Mouse (Mus musculus): ENCODE data around the gene Ethe1. TPM values are rescaled to one million over a fixed set of nuclear protein-coding genes. Genes with fewer than 3 reads are reported as not detected.
A peak's percentile ranks its signal among the peaks of the same experiment; 100 is the strongest.
"Not testable (repeated sequence)": the region's sequence is repeated elsewhere in the genome, so short reads cannot be mapped to it uniquely, and the experiment has no call there.

Gene Ethe1
- total RNA-seq, 2 experiments from 2014 or later = 9.3 to 11.3 TPM

DNA sequence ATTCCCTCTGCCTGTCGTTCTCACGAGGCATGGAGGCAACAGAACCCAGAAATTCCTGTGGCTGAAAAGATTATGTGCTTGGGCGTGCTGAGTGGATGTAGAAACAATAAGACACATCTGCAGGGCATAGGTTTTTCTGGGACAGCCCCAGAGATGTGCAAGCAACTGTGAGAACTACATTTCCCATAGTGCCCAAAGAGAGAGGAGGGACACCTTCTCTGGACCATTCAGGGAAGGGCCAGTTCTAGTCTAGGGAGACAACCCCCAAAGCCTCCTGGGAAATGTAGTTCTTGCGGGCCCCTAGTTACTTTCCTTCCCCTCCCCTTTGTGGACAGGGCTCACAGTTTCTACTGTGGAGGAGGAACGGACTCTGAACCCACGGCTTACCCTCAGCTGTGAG is 20.7 kb downstream of the Ethe1 start:
- DNase-seq (ENCODE audit: low spot score in 2 of 2) = peak; percentile 49 to 50
- intact Hi-C loops (cut with DNase I) = no loop called here

DNA sequence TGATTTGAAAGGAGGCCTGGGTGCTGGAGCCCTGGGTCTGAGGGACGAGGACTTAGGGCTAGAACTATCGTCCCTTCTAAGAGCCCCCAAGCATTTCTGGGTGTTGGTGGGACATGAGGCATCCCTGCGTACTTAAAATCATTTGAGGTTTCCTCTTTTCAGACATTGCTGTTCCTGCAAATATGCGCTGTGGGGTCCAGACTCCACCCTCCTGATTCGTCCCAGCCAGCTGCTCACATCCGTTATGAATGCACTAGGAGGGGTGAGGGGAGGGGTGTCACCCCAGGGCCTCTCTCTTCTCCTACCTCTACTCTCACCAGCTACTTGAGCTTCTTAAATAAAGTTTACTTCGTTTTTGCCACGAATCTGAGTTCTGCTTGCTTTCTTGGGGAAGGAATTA is 21.2 kb downstream of the Ethe1 start:
- intact Hi-C loops (cut with DNase I) = no loop called here

DNA sequence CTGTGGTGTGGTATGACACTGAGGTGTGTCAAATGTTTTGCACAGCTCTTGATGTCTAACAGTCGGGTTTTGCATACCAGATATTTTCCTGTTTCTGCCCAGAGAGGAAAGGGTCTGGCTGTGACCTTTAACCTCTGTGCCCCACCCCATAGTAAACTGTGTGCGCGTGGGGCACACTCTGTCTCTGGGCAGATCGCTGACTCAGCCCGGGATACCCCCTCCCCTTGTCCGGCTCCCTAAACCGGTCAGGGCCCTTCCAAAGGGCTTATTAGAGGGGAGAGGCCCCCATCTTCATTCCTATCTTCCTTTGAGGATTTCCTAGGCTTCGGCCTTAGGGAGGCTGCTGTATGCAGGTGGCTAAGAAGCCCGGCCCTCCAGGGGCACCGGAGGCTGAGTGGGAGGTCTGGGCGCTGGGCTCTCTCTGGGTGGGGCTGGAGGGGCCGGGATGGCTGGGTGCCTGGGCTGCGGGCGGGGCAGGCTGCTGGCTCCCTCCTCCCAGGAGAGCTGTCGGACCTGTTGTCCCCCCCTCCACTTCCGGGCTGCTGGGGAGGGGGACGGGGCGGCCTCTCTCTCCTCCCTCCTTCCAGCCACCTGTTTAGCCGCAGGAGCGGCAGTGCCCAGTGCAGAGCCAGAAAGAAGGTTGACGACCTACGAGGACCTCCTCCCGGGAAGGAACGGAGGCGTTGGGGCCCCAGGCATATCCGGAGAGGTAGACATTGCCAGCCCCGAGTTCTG is 23.0 kb downstream of the Ethe1 start, which contains the start of gene Phldb3:
Phldb3 (plus strand) TSS at position 620 of the 735 bp plus-strand sequence.
- DNase-seq (ENCODE audit: low spot score in 2 of 2) = no peak
- intact Hi-C loops (cut with DNase I) = no loop called here

More for the DNA sequence above, 21.2 kb downstream of the Ethe1 start:
- DNase-seq (ENCODE audit: low spot score in 2 of 2) = no peak

DNA sequence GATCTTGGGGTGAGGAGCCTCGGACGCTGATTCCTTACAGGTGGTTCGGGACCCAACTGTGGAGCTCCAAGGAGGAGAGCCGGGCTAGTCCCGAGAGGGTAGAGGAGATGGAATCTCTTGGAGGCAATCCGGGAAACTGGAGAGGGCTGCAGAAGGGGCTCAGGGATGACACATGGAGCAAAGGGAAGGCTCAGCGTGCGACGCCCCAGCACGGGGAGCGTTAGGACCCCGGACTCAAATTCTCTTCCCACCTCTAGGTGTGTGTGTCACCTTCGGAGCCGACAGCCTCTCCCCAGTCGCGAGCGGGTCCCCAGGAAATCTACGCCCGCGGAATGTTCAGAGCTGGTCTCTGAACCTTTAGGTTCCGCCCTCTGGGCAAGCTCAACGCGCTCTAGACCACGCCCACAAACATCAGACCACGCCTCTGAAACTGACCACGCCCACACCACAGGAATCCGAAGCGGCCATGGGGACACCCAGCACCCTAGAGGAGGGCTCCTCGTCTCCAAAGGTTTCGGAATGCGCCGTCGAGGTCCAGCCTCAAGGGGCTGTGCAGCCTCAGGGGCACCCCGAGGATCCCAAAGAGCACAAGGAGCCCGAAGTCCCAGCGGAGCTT is 23.6 kb downstream of the Ethe1 start:
- intact Hi-C loops (cut with DNase I) = no loop called here
- peak; percentile 43 to 60 for DNase-seq (ENCODE audit: low spot score in 2 of 2)

DNA sequence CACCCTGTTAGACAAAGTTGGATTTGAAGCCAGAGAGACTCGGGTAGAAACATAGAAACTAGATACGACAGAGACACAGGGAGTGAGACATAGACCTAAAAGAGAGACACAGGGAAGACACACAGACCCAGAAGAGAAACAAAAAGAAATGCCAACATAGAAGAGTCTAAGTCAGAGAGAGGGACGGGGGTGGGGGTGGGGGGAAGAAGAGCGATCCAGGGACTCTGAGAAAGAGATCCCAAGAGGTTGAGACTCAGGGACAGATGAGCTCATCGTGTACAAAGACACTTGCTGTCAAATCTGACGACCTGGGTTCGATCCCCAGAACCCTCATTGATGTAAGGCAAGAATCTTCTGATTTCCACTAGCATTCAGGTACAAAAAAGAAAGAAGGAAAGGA is 24.4 kb downstream of the Ethe1 start:
- no peak for DNase-seq (ENCODE audit: low spot score in 2 of 2)
- intact Hi-C loops (cut with DNase I) = no loop called here

DNA sequence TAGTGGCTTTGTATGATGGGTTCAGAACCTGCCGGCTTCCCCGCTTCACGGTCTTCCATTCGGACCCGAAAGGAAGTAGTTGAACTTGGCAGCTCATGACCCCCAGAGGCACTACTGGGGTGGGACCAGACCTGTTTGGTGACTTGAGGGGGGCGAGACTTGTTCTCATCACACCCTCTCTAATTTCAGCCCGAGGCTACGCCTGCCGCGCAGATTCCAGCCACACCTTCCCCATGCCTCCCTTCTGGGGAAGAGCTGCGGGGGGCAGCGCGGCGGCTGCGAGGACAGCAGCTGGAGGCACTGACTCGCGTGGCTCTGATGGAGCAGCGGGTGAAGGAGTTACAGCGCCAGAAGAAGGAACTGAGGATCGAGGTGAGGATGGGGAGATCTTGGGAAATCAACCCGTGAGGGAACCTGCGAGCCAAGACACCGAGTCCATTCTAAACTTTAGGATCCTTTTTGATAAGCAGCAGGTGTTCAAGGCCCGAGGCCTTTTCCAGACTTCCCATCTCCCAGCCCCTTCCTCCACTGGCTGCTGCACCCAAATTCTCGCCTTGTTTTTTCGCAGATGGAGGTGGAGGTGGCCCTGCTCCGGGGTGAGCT is 25.1 kb downstream of the Ethe1 start:
- intact Hi-C loops (cut with DNase I) = no loop called here
- no peak for DNase-seq (ENCODE audit: low spot score in 2 of 2)

DNA sequence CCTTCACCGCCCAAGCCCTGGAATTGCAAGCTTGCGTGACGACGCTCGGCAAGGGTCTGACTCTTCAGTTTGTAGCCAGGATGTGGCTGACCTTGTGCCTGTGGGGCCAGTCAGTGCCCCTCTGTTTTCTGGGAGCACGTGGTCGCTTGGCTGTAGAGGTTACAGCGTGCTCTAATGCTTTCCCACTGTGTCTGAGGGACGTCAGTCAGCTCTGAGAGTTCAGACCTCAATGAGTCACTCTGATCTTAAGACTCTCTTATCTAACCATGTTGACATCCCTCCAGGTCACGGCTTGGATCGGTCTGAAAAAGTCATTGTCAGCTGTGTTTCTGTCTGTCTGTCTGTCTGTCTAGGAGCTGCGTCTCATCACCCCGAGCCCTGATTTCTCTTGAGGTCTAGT is 27.5 kb downstream of the Ethe1 start:
- DNase-seq (ENCODE audit: low spot score in 2 of 2) = no peak
- intact Hi-C loops (cut with DNase I) = no loop called here

DNA sequence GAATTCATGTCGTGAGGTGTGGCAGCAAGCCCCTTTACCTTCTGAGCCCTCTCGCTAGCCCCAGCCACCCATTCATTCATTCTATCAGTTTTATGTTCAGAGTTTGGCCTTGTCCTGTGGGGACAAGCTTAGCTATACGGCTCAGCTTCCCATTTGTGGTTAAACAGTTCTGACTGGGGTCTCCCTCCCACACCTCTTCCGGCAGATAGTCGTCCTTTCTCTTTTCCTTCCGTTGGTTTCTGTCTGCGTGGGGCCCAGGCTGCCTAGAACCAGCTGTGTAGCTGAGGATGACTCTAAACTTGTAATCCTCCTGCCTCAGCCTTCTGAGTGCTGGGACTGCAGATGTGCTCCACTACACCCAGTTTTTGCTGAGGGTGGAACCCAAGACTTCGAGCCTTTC is 30.4 kb downstream of the Ethe1 start:
- no peak for DNase-seq (ENCODE audit: low spot score in 2 of 2)
- intact Hi-C loops (cut with DNase I) = no loop called here

DNA sequence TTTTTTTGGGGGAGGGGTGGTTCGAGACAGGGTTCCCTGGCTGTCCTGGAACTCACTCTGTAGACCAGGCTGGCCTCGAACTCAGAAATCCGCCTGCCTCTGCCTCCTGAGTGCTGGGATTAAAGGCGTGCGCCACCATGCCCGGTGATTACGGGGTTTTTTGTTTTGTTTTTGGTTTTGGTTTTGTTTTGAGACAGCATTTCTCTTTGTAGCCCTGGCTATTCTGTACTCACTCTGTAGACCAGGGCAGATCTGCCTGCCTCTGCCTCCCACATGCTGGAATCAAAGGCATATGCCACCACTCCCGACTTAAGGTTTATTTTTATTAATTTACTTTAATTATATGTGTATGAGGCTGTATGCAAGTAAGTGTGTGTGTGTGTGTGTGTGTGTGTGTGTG is 31.0 kb downstream of the Ethe1 start:
- DNase-seq (ENCODE audit: low spot score in 2 of 2); intact Hi-C loops (cut with DNase I): not testable (repeated sequence)

DNA sequence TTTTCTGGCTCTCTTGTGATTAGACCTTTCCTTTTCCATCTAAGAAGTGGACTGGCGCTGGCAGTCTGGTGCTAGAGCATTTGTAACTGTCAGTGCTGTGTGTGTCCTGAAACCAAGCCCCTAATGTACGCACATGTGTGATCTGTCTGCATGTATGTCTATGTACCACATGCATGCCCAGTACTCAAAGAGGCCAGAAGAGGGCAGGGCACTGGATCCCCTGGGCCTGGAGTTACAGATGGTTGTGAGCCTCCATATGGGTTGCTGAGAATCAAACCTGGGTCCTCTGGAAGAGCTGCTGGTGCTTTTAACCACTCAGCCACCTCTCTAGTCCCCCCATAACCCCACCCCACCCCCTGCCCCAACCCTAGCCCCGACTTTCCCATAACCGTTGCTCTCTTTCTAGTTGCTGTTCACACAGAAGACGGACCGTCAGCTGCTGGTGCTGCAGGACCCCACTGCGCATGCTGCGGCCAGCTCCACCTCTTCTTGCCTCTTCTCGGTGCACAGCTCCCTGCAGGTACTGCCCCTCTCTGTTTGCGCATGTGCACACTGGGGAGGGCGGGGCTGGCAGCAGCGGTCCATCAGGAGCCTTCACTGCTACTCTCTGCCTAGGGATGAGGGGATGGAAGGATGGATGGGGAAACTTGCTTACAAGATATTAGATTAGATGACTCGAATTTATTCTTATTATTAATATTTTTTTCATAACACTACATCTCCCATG is 32.5 kb downstream of the Ethe1 start:
- DNase-seq (ENCODE audit: low spot score in 2 of 2) = no peak
- intact Hi-C loops (cut with DNase I) = no loop called here

DNA sequence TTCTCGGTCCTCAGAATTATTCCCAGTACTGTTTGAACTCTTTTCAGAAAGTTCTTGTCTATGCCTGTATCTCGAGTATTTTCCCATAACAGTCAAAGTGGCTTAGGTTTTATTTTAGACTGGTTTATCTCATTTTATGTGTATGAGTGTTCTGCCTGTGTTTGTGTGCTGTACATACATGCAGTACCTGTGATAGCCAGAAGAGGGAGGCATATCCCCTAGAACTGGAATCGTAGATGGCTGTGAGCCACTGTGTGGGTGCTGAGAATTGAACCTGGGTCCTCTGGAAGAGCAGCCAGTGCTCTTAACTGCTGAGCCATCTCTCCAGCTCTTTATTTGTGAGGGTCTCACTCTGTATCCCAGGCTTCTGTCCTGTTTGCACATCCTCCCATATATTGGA is 33.9 kb downstream of the Ethe1 start:
- intact Hi-C loops (cut with DNase I) = no loop called here
- no peak for DNase-seq (ENCODE audit: low spot score in 2 of 2)

DNA sequence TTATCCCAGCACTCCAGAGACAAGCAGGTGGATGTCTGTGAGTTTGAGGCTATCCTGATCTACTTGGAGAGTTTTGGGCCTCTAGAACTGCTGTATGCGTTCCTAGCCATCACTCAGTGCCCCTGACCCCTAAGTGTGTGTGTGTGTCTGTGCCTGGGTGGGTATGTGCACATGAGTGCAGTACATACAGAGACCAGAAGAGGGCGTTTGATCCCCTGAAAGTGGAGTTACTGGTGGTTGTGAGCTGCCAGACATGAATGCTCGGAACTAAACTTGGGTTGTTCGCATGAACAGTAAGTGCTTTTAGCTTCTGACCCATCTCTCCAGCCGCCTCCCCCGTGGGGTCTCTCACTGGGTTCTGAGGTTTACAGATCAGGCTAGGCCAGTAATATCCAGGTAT is 35.6 kb downstream of the Ethe1 start:
- intact Hi-C loops (cut with DNase I) = no loop called here
- no peak for DNase-seq (ENCODE audit: low spot score in 2 of 2)

DNA sequence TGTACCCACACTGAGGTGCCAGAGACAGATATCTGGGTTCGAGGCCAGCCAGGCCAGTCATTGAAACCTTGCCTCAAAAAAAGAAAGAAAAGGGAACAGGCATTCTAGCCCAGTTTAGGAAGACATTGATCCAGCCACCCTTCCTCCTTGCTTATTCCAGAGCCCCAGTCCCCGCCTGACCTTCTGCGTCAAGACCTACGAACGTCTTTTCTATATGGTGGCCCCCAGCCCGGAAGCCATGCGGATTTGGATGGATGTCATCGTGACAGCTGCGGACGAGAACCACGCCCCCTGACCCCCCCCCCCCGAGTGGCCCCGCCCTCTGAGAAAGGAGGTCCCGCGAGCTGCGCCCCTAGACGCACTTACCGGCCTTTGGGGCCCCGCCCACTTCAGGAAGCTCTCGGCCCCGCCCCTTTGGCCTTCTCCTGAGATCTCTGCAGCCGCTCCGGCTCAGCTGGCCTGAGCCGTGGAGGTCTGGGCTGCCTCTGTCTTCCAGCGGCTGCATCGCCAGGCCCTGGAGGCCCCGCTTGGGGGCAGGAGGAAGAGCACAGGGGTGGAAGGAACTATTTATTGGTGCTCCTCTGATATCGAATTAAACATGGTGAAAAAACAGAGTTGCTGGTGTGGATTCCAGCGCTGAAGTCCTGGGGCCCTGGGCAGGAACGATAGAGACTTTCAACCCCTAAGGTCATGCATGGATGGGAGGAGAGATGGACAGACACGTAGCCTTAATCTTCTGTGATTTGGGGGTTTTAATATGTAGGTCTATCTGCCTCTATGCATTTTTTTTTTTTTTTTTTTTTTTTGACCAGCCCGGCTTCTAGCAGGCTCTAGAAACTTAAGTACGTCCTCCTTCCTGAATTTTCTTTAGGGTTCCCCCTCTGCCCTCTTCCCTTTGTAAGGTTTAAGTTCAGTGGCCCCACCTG is 41.6 kb downstream of the Ethe1 start:
- intact Hi-C loops (cut with DNase I) = no loop called here
- peak; percentile 36 to 45 for DNase-seq (ENCODE audit: low spot score in 2 of 2)

DNA sequence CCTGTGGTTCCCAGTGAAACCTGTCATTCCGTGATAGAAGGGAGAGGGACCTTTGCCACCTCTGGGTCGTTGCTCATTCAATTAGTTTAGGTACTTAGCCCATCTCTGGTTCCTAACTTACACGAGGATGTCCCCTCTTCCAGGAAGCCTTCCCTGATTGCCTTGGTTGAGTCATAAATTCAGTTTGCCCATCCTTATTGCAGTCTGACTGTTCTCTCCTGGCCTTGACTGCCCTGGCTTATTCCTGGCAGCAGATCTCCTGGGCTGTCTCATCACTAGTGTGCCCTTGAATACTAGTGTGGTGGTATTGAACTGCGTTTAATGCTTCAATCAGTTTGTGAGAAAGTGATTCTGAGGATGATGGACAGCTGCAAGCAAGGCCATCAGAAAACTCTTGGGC is 42.3 kb downstream of the Ethe1 start:
- intact Hi-C loops (cut with DNase I) = no loop called here
- DNase-seq (ENCODE audit: low spot score in 2 of 2) = no peak

DNA sequence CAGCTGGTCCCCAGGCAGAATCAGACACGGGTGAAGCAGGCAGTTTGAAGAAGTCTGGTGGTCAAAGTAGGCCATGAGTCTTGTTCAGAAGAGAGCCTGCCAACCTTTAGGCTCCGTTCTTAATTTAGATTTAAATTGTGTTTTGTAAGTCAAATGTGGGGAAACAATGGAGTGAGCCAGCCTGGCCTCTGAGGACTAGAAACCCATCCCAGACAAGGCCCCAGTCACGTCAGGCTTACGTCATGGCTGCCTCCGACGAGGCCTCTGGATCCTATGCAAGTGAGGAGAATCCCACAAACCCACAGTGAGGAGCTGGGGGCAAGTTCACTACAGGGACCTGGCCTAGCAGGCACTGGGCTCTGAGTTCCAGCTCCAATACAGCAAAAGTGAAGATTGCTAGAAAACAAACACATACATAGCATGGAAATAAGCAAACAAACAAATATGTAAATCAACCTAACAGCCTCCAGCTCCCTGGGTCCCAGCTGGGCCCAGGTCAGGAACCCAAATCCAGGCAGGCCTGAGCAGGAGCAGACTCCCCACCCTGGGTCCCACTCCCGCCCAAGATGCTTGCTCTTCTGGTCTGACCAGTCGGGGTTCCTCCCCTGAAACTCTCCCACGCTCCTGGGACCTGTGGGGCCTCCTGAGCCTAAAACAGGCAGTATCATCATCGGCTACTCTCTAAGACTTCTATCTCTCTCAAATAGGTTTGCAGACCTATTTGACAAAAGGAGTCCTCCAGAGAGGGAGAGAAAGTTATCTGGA is 43.0 kb downstream of the Ethe1 start:
- DNase-seq (ENCODE audit: low spot score in 2 of 2) = no peak

DNA sequence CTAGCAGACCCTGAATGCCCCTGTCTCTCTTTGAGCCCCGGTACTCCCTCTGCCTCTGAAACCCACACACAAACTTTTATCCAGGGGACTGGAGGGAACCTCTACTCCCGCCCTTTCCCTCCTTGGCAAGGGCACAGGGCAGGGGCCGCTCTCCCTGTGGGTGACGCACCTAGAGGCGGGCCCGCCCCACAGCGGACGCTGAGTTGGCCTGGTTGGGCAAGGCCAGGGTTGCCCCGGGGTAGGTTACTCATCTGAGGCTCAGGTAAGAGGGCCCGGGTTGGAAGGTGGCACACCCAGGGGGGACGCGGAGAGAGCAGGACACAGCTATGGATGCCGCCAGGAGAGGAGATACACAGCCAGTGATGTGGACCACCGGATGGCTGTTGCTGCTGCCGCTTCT is 48.9 kb downstream of the Ethe1 start, which contains the start of gene Lypd3:
Lypd3 (plus strand) TSS at position 287 of the 400 bp plus-strand sequence.
- intact Hi-C loops (cut with DNase I) = no loop called here
- DNase-seq (ENCODE audit: low spot score in 2 of 2) = no peak

More for the DNA sequence above, 43.0 kb downstream of the Ethe1 start:
- intact Hi-C loops (cut with DNase I) = no loop called here

DNA sequence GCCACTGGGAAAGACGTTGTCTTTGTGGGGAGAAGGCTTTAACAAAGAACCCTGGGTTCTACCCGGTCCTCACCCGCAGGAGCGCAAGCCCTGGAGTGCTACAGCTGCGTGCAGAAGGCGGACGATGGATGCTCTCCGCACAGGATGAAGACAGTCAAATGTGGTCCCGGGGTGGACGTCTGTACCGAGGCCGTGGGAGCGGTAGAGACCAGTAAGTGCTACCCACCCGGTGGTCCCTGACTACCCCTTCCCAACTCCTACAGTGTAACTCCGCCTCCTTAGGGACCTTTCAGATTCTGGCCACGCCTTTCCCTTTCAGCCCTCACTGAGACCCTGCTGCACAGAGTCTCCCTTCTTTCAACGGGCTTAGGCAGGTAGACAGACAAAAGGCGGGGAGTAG is 49.7 kb downstream of the Ethe1 start:
- no peak for DNase-seq (ENCODE audit: low spot score in 2 of 2)
- intact Hi-C loops (cut with DNase I) = no loop called here

All from left cerebral cortex, postnatal 14 days (tissue).